Mouse (Mus musculus) left cerebral cortex, postnatal 4 days (tissue): Measurements from ENCODE around the gene Oscp1. TPM values are rescaled to one million over a fixed set of nuclear protein-coding genes. Genes with fewer than 3 reads are reported as not detected.
"Not testable (repeated sequence)": the region's sequence is repeated elsewhere in the genome, so short reads cannot be mapped to it uniquely, and the experiment has no call there.

Experiments
- DNase-seq: peaks from one replicate; pipeline ENCODE4 v3.0.0-alpha.2; 2022
- intact Hi-C: fragments of 180-260 bp; cut with DNase I; formaldehyde crosslinking; loops from one replicate; pipeline ENCODE4 v1.15.1; 2025
- total RNA-seq, 2 experiments: library from RNA; stranded (reverse); gene quantifications; 2 replicates each; pipeline ENCODE4 v1.2.3; 2021

Gene Oscp1
- total RNA-seq, 2 experiments from 2014 or later = 35.3 to 37.9 TPM

DNA sequence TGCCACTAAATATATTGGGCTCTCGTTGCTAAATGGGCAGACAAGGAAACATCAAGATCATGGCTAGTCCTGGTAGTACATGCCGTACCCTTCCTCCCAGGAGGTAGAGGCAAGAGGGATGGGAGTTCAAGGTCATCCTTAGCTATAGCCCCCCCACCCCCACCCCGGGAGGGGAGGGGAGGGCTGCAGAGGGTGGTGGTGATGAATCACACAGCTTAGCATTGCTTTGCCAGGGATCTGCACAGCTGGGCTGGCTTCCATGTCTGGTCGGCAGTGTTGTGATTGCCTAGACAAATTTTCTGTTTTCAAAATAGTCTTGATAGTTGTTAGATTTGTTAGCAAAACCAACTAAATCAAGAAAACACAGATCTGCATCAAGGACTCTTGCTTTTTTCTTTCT is 20.9 kb downstream of the Oscp1 start:
- intact Hi-C loops = no loop called here
- DNase-seq = no peak

DNA sequence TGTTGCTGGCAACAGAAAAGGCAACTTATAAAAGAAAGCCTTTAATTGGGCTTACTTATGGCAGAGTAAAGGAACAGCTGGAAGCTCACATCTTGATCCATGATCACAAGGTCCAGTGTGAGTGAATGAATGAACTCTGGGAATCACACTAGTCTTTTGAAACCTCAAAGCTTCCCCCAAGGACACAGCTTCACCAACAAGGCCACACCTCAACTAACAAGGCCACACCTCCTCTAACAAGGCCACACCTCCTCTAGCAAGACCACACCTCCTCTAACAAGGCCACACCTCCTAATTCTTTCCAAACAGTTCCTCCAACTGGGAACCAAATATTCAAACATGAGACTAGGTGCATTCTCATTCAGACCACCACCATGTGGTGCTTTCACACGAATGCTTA is 23.2 kb downstream of the Oscp1 start:
- intact Hi-C loops = no loop called here
- no peak for DNase-seq

DNA sequence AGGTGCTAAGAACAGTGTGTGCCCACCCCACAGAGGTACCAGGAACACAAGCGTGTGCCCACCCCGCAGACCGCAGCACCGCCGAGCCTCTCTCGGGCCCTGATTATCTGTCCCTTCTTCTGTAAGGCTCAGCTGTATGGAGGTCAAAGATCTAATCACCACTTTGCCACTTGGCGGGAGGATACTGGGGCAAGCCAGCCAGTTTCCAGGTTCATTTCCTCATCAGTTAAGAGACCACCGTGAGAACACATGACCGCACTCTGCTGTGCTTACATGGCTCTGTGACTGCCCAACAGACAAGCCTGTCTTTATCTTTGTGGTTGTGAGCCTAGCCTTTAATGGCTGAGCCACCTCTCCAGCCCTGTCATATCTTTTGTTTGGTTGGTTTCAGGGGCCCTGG is 24.7 kb downstream of the Oscp1 start:
- no peak for DNase-seq
- intact Hi-C loops = no loop called here

DNA sequence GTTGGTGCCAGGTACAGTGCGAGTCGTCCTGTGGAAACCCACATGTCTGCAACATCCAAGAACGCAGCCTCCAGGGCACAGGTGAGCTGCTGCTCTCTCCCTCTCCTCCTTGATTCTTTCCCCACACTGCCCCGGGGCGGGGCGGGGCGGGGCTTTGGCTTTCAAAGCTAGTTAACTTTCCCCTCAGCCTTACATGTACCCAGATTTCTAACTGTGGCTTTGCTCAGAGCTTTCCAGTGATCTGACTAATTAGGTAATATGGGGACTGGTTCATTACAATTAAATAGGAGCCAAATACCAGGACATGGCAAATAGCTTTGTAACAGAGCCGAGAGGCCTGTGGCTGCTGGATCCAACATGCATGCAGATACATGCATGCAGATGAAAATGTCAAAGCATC is 26.0 kb downstream of the Oscp1 start:
- intact Hi-C loops = no loop called here

DNA sequence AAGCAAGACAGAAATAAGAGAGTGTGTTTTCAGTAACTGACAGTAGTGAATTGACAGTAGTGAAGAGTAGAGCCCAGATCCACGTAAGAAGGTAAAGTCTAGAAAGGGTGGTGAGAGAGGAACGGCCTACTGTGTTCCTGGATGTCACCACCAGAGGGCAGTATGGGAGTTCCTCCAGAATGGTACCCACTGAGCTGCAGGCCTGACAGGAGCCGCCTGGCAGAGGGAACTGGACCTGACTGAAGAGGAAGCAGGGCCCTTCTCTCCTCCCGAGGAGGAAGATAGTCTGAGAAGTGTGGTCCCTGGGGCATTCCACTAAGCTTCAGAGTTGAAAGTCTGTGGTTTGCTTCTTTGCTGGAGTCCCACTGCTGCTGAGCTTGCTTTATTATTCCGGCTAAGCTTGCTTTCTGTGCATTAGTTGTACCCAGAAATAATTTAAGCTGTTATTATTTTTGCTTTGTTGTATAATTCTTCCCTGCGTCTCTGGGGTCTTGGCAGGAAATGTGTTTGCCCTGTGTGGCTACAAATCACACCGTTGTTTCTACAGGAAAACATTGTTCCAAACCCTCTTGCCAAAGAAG is 27.7 kb downstream of the Oscp1 start:
- DNase-seq = peak; percentile 83
- intact Hi-C loops = loop anchor here (2.0 kb wide), 1 partner anchor 27 kb away; no protein-coding TSS in a partner anchor

More for the DNA sequence above, 26.0 kb downstream of the Oscp1 start:
- DNase-seq = no peak

DNA sequence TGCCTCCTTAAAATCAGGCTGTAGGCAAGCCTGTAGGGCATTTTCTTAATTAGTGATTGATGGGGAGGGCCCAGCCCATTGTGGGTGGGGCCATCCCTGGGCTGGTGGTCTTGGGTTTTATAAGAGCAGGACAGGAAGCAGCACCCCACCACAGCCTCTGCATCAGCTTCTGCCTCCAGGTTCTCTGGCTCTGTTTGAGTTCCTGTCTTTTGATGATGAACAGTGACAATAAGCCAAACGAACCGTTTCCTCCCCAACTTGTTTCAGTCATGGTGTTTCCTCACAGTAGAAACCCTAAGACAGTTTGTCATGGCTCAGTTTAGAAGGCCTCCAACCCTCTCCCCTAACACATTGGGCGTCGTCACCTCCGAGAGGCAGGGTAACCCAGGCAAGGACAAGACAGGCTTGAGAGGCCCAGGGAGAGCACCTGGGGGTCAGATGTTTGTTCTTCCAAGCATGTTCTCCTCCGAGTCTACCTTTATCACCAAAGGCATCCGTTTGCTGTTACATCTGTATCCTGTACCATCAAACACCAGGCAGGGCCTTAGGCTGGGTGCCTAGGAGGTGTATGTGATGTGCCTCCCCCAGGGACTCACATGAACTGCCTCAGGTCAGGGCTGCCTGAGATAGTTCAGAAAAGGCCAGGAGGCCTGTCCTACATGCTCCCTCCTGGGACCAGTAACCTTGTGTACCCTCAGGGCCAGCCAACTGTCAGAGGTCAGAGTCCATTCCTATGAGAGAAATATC is 31.9 kb downstream of the Oscp1 start:
- DNase-seq = no peak
- intact Hi-C loops = no loop called here

DNA sequence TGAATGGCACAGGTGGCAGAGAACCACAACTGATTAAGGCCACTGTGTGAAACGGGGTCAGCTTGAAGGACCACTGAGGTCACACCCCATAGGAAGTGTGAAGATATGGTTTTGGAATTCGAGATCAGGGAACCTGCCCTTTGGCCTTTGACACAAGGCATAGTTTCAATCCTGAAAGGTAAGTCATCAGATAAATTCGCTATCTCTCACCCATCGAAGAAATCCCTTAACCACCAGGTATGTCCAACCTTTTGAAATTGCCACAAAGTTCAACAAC is 32.4 kb downstream of the Oscp1 start:
- intact Hi-C loops = no loop called here

DNA sequence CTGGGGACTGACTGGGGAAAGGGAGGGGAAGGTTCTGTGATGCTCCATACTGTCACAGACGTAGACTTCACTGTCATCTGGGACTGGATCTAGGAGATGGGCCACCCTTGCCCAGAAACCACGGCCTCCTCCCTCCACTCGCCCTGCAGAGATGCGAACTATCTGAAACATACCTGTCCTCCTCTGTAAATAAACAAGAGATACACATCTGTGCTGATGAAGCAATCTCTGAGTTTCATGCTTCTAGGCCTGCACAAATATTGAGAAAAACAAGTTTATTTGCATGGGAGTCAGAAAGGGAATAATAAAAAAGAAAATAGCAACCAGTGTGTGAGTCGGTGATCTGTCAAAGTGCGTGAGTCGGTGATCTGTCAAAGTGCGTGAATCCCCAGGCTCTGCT is 33.5 kb downstream of the Oscp1 start:
- DNase-seq = no peak
- intact Hi-C loops = no loop called here

More for the DNA sequence above, 32.4 kb downstream of the Oscp1 start:
- no peak for DNase-seq

DNA sequence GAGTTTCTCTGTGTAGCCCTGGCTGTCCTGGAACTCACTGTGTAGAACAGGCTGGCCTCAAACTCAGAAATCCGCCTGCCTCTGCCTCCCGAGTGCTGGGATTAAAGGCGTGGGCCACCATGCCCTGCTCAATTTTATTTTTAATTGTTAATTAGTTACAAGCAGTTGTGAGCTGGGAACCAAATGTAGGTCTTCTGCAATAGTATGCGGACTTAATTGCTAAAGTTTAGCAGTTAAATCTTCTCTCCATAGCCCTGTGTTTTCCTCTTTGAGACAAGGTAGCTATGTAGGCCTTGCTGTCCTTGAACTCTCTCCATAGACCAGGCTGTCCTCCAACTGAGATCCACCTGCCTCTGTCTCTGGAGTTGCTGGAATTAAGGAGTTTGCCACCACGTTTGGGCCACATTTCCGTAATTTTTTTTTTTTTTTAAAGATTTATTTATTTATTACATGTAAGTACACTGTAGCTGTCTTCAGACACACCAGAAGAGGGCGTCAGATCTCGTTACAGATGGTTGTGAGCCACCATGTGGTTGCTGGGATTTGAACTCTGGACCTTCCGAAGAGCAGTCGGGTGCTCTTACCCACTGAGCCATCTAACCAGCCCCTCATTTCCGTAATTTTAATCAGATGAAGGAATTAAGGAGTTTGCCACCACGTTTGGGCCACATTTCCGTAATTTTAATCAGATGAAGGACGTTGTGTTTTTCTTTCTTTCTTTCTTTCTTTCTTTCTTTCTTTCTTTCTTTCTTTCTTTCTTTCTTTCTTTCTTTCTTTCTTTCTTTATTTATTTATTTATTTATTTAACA is 37.5 kb downstream of the Oscp1 start:
- DNase-seq, intact Hi-C loops: not testable (repeated sequence)

DNA sequence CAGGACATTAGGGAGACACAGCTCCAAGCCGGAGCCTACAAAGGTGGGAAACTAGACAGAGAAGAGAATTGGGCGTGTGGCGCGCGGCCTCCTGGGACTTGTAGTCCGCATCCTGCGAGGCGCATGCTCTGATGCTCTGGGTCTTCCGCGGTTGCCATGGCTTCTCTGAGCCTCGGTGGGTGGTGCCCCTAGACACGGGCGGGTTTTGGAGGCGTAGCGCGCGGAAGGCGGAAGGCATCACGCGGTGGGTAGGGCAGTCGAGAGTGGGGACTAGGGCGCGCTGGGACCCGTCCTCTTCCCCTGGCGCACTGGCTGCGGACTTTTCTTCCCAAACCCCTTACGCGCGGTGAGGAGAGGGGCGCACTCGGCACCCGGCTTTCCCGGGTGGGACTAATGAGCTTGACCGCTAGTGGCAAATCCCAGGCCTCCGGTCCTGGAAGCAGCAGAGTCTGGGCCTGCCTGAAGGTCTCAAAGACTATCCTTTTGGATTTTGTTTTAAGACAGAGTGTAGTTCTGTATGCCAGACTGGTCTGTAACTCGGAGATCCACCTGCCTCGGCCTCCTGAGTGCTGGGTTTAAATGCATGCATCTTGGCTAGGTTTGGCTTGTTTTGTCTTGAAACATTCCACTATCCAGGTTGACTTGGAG is 38.2 kb downstream of the Oscp1 start, which contains the start of gene Lsm10:
Lsm10 (plus strand) TSS at position 160 of the 648 bp plus-strand sequence.
- DNase-seq = peak; percentile 97
- intact Hi-C loops = no loop called here

DNA sequence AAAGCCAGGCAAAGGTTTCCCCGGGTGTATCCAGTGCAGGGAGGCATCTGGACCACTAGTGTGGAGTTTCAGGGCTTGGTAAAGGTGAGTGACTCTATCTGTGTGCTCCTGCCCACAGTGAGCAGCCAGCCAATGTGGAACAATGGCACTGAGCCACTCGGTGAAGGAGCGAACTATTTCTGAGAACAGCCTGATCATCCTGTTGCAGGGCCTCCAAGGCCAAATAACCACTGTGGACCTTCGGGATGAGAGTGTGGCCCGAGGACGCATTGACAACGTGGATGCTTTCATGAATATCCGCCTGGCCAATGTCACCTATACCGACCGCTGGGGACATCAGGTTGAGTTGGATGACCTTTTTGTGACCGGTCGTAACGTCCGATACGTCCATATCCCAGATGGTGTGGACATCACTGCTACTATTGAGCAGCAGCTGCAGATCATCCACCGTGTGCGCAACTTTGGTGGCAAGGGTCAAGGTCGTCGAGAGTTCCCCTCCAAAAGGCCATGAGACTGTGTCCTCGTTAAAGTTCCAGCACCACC is 39.4 kb downstream of the Oscp1 start:
- intact Hi-C loops = no loop called here
- no peak for DNase-seq

DNA sequence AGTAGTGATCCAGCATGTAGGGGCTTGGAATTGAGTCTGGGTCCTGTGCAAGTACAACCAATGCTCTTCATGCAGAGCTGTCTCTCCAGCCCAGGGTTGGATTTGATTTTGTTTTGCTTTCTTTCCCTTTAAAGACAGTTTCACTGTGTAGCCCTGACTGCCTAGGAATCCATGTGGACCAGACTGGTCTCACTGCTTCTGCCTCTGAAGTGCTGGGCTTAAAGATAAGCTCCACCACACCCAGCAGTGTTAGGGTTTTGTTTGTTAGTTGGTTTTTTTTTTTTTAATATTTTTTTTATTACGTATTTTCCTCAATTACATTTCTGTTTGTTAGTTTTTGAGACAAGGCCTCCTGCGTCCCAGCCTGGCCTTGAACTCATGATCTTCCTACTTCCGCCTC is 41.0 kb downstream of the Oscp1 start:
- DNase-seq = no peak
- intact Hi-C loops = no loop called here

DNA sequence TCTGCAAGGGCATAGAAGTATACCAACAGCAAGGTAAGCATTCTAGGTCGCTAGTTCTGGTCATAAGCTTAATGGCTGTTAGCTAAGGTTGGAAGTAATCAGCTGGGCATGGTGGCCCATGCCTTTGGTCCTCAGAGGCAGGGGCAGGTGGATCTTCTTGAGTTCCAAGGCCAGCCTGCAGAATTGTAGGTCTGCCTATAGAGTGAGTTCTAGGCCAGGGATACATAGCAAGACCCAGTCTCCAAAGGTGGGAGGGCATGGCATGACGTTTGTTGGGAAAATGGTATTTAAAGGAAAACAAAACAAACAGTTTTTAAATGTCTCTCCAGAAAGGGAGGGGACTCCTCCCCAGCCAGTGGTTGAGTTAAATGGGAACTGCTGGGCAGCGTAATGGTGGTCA is 42.4 kb downstream of the Oscp1 start:
- intact Hi-C loops = no loop called here

DNA sequence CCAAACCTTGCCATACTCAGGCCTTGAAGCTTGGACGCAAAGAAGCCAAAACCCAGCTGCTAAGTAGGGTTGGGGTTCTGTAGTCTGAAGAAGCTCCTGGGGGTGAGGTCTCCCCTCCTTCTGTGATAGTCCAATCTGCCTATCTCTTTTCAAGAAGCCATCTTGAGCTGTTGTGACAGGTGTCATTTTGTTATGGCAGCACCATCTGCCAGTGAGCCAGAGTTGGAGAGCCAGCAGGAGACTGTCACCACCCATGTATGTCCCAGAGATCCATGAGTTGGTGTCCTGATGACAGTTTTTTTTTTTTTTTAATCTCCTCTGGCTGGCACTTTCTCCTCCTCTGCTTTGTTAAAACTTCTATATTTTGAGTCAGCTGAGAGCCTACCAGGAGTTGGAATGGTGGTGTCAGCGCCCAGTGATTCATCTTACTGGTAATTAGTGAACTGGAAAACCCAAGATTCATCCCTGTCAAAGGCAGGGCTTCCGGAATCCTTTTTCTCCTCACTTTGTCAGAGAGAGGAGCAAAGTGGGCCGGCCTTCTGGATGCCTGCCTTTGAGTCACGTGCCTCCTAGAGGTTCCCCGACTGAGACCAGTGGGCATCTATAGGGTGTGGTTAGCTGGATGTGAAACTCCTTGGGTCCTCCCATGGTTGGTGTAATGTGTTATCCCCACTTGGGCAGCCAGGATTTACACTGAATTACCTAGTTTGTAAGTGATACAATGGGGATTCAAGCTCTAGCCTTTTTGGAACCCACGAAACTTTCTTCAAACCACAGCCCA is 43.9 kb downstream of the Oscp1 start:
- peak; percentile 29 for DNase-seq
- intact Hi-C loops = no loop called here

More for the DNA sequence above, 42.4 kb downstream of the Oscp1 start:
- DNase-seq = no peak

DNA sequence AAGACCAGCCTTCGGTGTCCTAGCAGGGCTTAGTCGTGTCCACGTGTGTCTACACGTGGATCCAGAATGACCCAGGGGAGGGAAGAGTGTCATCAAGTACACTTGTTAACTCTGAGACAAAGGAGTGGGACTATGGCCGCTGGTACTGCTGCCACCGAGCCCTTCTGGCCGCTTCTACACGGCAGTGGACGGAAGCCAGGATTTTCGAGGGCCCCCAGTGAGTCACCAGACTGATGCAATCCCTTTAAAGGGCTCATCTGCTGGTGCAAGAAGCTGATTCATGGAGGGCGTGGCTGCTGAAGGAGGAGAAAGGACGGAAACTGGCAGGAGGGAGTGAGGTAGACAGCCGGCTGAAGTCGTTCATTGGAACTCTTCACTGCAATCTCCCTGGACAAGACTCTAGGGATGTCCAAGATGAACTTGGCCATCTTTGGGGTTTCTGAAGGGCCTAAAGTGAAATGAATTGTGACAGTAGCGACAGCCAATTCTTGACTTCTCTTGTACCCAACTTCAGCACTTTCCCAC is 44.8 kb downstream of the Oscp1 start:
- intact Hi-C loops = no loop called here
- peak; percentile 93 for DNase-seq

DNA sequence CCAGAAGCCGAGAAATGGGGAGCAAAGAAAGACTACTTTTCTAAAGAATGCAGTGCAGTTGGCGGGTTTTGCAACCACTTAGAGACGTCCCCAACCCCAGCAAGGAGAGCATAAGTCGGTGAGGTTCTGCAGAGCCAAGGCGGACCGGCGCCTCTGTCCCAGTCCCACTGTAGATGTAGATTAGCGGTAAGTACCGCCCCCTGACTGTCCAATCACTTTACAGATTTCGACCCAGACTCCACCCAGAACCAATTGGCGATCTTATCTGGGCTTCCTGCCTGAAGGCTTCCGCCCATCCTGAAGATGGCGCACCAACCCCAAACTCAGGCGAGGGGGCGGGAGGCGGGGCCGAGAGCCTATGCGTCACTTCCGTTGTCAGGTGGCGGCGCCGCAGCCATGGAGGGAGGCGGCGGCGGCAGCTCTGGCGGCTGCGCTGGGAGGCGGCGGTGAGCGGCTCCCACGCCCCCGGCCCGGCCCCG is 45.3 kb downstream of the Oscp1 start, which contains the start of gene Stk40:
Stk40 (plus strand) TSS at position 368 of the 479 bp plus-strand sequence.
- DNase-seq = peak; percentile 98
- intact Hi-C loops = no loop called here

DNA sequence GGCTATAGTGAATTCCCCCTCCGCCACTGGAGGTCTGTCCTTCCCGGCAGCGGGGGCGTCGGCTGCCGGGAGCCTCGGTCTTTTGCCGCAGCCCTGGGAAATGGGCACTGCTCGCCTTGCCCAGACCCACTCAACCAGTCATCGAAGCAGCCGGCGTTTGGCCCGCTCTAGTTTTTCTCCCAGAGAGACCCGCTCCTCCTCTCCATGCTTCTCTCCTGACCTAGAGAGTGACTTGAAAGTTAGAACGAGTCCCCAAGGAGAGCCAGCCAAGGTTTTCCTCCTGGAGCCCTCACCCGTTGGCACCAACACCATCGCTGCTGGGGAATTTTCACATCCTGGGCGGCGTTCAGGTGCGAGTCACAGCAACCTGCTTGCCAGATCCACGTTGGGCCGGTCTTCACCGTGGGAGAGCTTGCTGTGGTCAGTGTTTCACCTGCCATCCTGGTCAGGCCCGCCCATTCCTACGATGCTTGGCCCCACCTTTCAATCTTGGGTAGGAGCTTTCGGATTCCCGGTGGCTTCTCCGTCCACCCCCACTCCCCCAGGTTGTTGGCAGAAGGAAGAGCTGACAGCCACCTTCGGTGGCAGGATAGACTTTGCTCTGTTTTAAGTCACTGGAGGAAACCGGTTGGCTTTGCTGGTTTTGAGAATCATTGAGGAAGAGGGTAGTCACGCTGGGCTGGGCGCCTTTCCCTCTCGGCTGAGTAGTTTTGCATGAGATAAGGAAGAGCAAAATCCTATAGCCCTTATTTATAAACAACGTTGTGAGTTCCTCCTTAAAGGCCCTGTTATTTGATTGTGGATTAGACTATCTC is 46.1 kb downstream of the Oscp1 start:
- intact Hi-C loops = no loop called here

DNA sequence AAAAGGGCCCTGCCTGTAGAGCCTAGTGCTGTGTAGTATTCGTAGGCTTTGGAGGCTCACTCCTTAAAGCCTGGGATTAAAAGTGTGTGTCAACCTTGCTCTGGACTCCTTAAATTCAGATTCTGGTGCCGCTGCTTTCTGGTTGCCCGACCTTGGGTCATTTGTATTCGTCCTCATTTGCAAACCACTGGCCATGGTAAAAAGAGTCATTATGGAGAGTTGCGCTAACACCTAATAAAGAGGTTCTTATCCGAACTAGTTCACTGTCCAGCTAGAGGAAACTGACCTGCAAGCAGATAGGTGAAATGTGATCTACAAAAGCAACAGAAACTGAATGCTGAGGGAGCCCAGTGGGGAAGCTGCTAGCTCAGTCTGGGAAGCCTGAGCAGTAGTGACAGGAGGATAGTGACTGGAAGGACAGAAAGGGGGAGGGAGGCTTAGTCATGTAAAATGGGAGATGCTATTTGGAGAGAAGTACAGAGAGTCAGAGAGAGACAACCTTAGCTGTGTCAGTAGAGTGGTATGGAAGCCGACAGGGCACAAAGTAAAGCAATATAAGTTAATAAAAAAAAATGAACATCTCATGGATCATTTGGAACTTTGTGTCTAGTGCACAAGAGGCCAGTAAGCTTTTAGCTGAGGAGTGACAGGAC is 46.9 kb downstream of the Oscp1 start:
- intact Hi-C loops = no loop called here
- DNase-seq = no peak

More for the DNA sequence above, 46.1 kb downstream of the Oscp1 start:
- DNase-seq = no peak
